Mouse (Mus musculus) embryonic facial prominence, embryonic 14.5 days (tissue): Measurements from ENCODE around the gene Syk. TPM values are rescaled to one million over a fixed set of nuclear protein-coding genes. Genes with fewer than 3 reads are reported as not detected.

ENCODE experiments used
- ATAC-seq: fragments of 200-750 bp; cut with Nextera tagmentation; 2 replicates; pipeline ENCODE4 v1.8.0; 2017; ENCODE audit warnings: low read depth, moderate number of reproducible peaks, moderate TSS enrichment
- DNase-seq: peaks from one replicate; pipeline ENCODE4 v3.0.0-alpha.2; 2015; ENCODE audit warnings: low spot score
- H3K27ac ChIP-seq: fragments of 300-500 bp; sonication (generic); replicated peaks from 2 replicates; pipeline ENCODE4 v1.5.1; 2014; ENCODE audit warnings: low read depth, mild to moderate bottlenecking, low read length, moderate library complexity
- H3K27me3 ChIP-seq: fragments of 300-500 bp; sonication (generic); replicated peaks from 2 replicates; pipeline ENCODE4 v1.6.1; 2014; ENCODE audit warnings: low read length; ENCODE audit not compliant: control insufficient read depth, insufficient read depth
- H3K36me3 ChIP-seq: fragments of 300-500 bp; sonication (generic); 2 replicates; pipeline ENCODE4 v1.6.1; 2014; ENCODE audit warnings: low read length, mixed read lengths; ENCODE audit not compliant: control insufficient read depth, insufficient read depth
- H3K4me1 ChIP-seq: fragments of 300-500 bp; sonication (generic); 2 replicates; pipeline ENCODE4 v1.6.1; 2014; ENCODE audit warnings: antibody characterized with exemption, low read length; ENCODE audit not compliant: control insufficient read depth, insufficient read depth
- H3K4me2 ChIP-seq: fragments of 300-500 bp; sonication (generic); 2 replicates; pipeline ENCODE4 v1.6.1; 2014; ENCODE audit warnings: low read depth, mild to moderate bottlenecking, low read length, moderate library complexity, mixed read lengths
- H3K4me3 ChIP-seq: fragments of 300-500 bp; sonication (generic); 2 replicates; pipeline ENCODE4 v1.5.1; 2014; ENCODE audit warnings: low read depth, mild to moderate bottlenecking, low read length
- H3K9ac ChIP-seq: fragments of 300-500 bp; sonication (generic); 2 replicates; pipeline ENCODE4 v1.6.1; 2014; ENCODE audit warnings: low read depth, mild to moderate bottlenecking, low read length, moderate library complexity, mixed read lengths
- H3K9me3 ChIP-seq: fragments of 300-500 bp; sonication (generic); 2 replicates; pipeline ENCODE4 v1.6.1; 2016; ENCODE audit warnings: low read length; ENCODE audit not compliant: control insufficient read depth
- WGBS: fragments of 180-500 bp; shearing (Covaris S2); extraction: QIAGEN DNeasy Blood & Tissue Kit; methylation state at CpG from one replicate; pipeline ENCODE4 v1.1.7; 2014; 5-methylcytosine and 5-hydroxymethylcytosine counted together
- polyA plus RNA-seq: library from polyadenylated mRNA; unstranded; fragments of >200 nt; fragmentation: Nextera tagmentation; extraction: Ambion mirVana; gene quantifications from 2 replicates; pipeline ENCODE4 v1.2.1, GENCODE M21; 2014

Gene Syk
- polyA plus RNA-seq, 1 experiment from 2014 or later: 3.2 TPM

GRCm38 (mm10) chr13:52647996-52648712, 65.2 kb downstream of the Syk start:
- no peak for DNase-seq
- Histone ChIP-seq H3K4me2 (no peak overlapping the region), H3K9me3 (no peaks in the 10 kb centered on the region), H3K27ac (no peak overlapping the region), H3K4me1 (no peaks in the 10 kb centered on the region), H3K9ac (no peak overlapping the region), H3K4me3 (no peak overlapping the region), H3K27me3 (no peaks in the 10 kb centered on the region), H3K36me3 (no peaks in the 10 kb centered on the region)
- no peak; the same call in 1 of the 2 replicates for ATAC-seq
- 55% methylated on average over 11 of the region's 11 CpGs for WGBS

- ATAC-seq (no peak), DNase-seq (no peak)
- no peak overlapping the region for H3K9ac ChIP-seq
- H3K4me2 ChIP-seq: no peak overlapping the region
- WGBS: 92% methylated on average over 6 of the region's 6 CpGs
- no peaks in the 10 kb centered on the region for H3K4me1 ChIP-seq
- no peaks in the 10 kb centered on the region for H3K36me3 ChIP-seq
- no peak overlapping the region for H3K4me3 ChIP-seq
- no peak overlapping the region for H3K27ac ChIP-seq
- H3K27me3 ChIP-seq: no peaks in the 10 kb centered on the region
- H3K9me3 ChIP-seq: no peaks in the 10 kb centered on the region
These were observed 66.9 kb downstream of the Syk start for GRCm38 (mm10) chr13:52649791-52650418.

GRCm38 (mm10) chr13:52651383-52652252, 68.6 kb downstream of the Syk start:
- Histone ChIP-seq H3K27me3 (0 out of 2 replicates have a peak, but pooled peaks cover 2% of the 10 kb centered on the region), H3K9me3 (no peaks in the 10 kb centered on the region), H3K4me1 (no peaks in the 10 kb centered on the region), H3K9ac (no peak overlapping the region), H3K4me2 (0 out of 2 replicates have a peak overlapping the region, but pooled peaks have one; percentile 10), H3K36me3 (no peaks in the 10 kb centered on the region), H3K4me3 (no peak overlapping the region), H3K27ac (no peak overlapping the region)
- ATAC-seq (0 out of 2 replicates have a peak, but pooled peaks have one; percentile 18), DNase-seq (peak; percentile 87)
- 41% methylated on average over 11 of the region's 12 CpGs for WGBS

- Histone ChIP-seq H3K27ac (no peak overlapping the region), H3K4me1 (no peaks in the 10 kb centered on the region), H3K4me3 (no peak overlapping the region), H3K36me3 (no peaks in the 10 kb centered on the region), H3K27me3 (peaks cover 2% of the 10 kb centered on the region; the same call in 1 of the 2 replicates), H3K4me2 (no peak overlapping the region), H3K9me3 (no peaks in the 10 kb centered on the region), H3K9ac (no peak overlapping the region)
- WGBS: 86% methylated on average over 8 of the region's 8 CpGs
- DNase-seq (no peak), ATAC-seq (no peak)
These were observed 69.3 kb downstream of the Syk start for GRCm38 (mm10) chr13:52652253-52652628.

- no peak overlapping the region for H3K27ac ChIP-seq
- H3K27me3 ChIP-seq: peaks cover 2% of the 10 kb centered on the region; the same call in 1 of the 2 replicates
- DNase-seq (no peak), ATAC-seq (no peak)
- H3K36me3 ChIP-seq: no peaks in the 10 kb centered on the region
- H3K9me3 ChIP-seq: no peaks in the 10 kb centered on the region
- WGBS: 65% methylated on average over 12 of the region's 12 CpGs
- no peaks in the 10 kb centered on the region for H3K4me1 ChIP-seq
- H3K4me3 ChIP-seq: no peak overlapping the region
- H3K9ac ChIP-seq: no peak overlapping the region
- H3K4me2 ChIP-seq: no peak overlapping the region
These were observed 71.3 kb downstream of the Syk start for GRCm38 (mm10) chr13:52654081-52654829.

GRCm38 (mm10) chr13:52654830-52655308, 71.9 kb downstream of the Syk start:
- WGBS: 40% methylated on average over 9 of the region's 9 CpGs
- H3K27me3 ChIP-seq: peaks cover 2% of the 10 kb centered on the region; the same call in 1 of the 2 replicates
- ATAC-seq (no peak), DNase-seq (no peak)
- no peak overlapping the region for H3K9ac ChIP-seq
- no peak overlapping the region for H3K27ac ChIP-seq
- H3K4me2 ChIP-seq: no peak overlapping the region
- H3K4me3 ChIP-seq: no peak overlapping the region
- H3K9me3 ChIP-seq: no peaks in the 10 kb centered on the region
- H3K4me1 ChIP-seq: no peaks in the 10 kb centered on the region
- H3K36me3 ChIP-seq: no peaks in the 10 kb centered on the region

GRCm38 (mm10) chr13:52657966-52658365, 75.0 kb downstream of the Syk start:
- no peak overlapping the region for H3K4me2 ChIP-seq
- no peak overlapping the region for H3K9ac ChIP-seq
- H3K27ac ChIP-seq: no peak overlapping the region
- H3K27me3 ChIP-seq: peaks cover 2% of the 10 kb centered on the region; the same call in 1 of the 2 replicates
- H3K4me3 ChIP-seq: no peak overlapping the region
- DNase-seq (no peak), ATAC-seq (no peak)
- WGBS: 89% methylated on average over 7 of the region's 7 CpGs
- no peaks in the 10 kb centered on the region for H3K4me1 ChIP-seq
- H3K36me3 ChIP-seq: no peaks in the 10 kb centered on the region
- H3K9me3 ChIP-seq: no peaks in the 10 kb centered on the region

GRCm38 (mm10) chr13:52658477-52658876, 75.5 kb downstream of the Syk start:
- DNase-seq: peak; percentile 82
- no peak overlapping the region for H3K9ac ChIP-seq
- ATAC-seq: peak; percentile 62; the same call in 1 of the 2 replicates
- H3K27me3 ChIP-seq: peaks cover 2% of the 10 kb centered on the region; the same call in 1 of the 2 replicates
- no peak overlapping the region for H3K4me3 ChIP-seq
- WGBS: 10% methylated on average over 8 of the region's 8 CpGs
- no peaks in the 10 kb centered on the region for H3K4me1 ChIP-seq
- H3K27ac ChIP-seq: no peak overlapping the region
- no peaks in the 10 kb centered on the region for H3K9me3 ChIP-seq
- no peak overlapping the region for H3K4me2 ChIP-seq
- no peaks in the 10 kb centered on the region for H3K36me3 ChIP-seq
